Mouse (Mus musculus): Measurements from ENCODE around the gene Fam69a. TPM values are rescaled to one million over a fixed set of nuclear protein-coding genes. Genes with fewer than 3 reads are reported as not detected.
A peak's percentile ranks its signal among the peaks of the same experiment; 100 is the strongest.

Fam69a gene
- polyA plus RNA-seq, 1 experiment from 2014 or later: 18.1 TPM

- Histone ChIP-seq H3K27ac (ENCODE audit: low read depth, low read length) (no peak overlapping the region), H3K27me3 (ENCODE audit: control insufficient read depth, insufficient read depth, low read length) (no peaks in the 10 kb centered on the region), H3K36me3 (ENCODE audit: control insufficient read depth, insufficient read depth, low read length) (no peaks in the 10 kb centered on the region), H3K4me1 (replicated peaks; ENCODE audit: control insufficient read depth, insufficient read depth, low read length) (no peaks in the 10 kb centered on the region), H3K9ac (ENCODE audit: low read length) (no peak overlapping the region), H3K4me2 (ENCODE audit: low read depth, low read length, severe bottlenecking) (no peak overlapping the region), H3K4me3 (ENCODE audit: low read depth, low read length) (no peak overlapping the region), H3K9me3 (ENCODE audit: control insufficient read depth, low read length) (no peaks in the 10 kb centered on the region)
- WGBS: 88% methylated on average over 6 of the region's 6 CpGs
- ATAC-seq (replicated peaks; ENCODE audit: low FRiP score) (no peak), DNase-seq (ENCODE audit: low spot score) (no peak)
Observed at GRCm38 (mm10) chr5:107873330-107873729, 113.6 kb downstream of the Fam69a start.

- Histone ChIP-seq H3K9ac (ENCODE audit: low read length) (no peak overlapping the region), H3K27me3 (ENCODE audit: control insufficient read depth, insufficient read depth, low read length) (no peaks in the 10 kb centered on the region), H3K36me3 (ENCODE audit: control insufficient read depth, insufficient read depth, low read length) (no peaks in the 10 kb centered on the region), H3K4me3 (ENCODE audit: low read depth, low read length) (no peak overlapping the region), H3K4me1 (replicated peaks; ENCODE audit: control insufficient read depth, insufficient read depth, low read length) (no peaks in the 10 kb centered on the region), H3K4me2 (ENCODE audit: low read depth, low read length, severe bottlenecking) (no peak overlapping the region), H3K27ac (ENCODE audit: low read depth, low read length) (no peak overlapping the region), H3K9me3 (ENCODE audit: control insufficient read depth, low read length) (no peaks in the 10 kb centered on the region)
- 67% methylated on average over 2 of the region's 2 CpGs for WGBS
- no peak for DNase-seq (ENCODE audit: low spot score)
- ATAC-seq (replicated peaks; ENCODE audit: low FRiP score): no peak
Observed at GRCm38 (mm10) chr5:107869701-107870100, 117.2 kb downstream of the Fam69a start.

GRCm38 (mm10) chr5:107868905-107869424 lies 117.9 kb downstream of the Fam69a start:
- Histone ChIP-seq H3K9ac (ENCODE audit: low read length) (peak overlapping the region; percentile 92), H3K27ac (ENCODE audit: low read depth, low read length) (peak overlapping the region; percentile 92)

GRCm38 (mm10) chr5:107867970-107868904 lies 118.6 kb downstream of the Fam69a start:
- Histone ChIP-seq H3K27ac (ENCODE audit: low read depth, low read length) (peak overlapping the region; percentile 92), H3K4me2 (ENCODE audit: low read depth, low read length, severe bottlenecking) (peak overlapping the region; percentile 67), H3K9me3 (ENCODE audit: control insufficient read depth, low read length) (no peaks in the 10 kb centered on the region), H3K36me3 (ENCODE audit: control insufficient read depth, insufficient read depth, low read length) (no peaks in the 10 kb centered on the region), H3K4me1 (replicated peaks; ENCODE audit: control insufficient read depth, insufficient read depth, low read length) (no peaks in the 10 kb centered on the region), H3K27me3 (ENCODE audit: control insufficient read depth, insufficient read depth, low read length) (no peaks in the 10 kb centered on the region), H3K9ac (ENCODE audit: low read length) (peak overlapping the region; percentile 92), H3K4me3 (ENCODE audit: low read depth, low read length) (peak overlapping the region; percentile 89)
- ATAC-seq (replicated peaks; ENCODE audit: low FRiP score): peak; percentile 70
- WGBS: under 1% methylated on average over 82 of the region's 82 CpGs
- peak; percentile 68 for DNase-seq (ENCODE audit: low spot score)

More at GRCm38 (mm10) chr5:107868905-107869424, 117.9 kb downstream of the Fam69a start:
- peak; percentile 97 for DNase-seq (ENCODE audit: low spot score)
- no peaks in the 10 kb centered on the region for H3K9me3 ChIP-seq (ENCODE audit: control insufficient read depth, low read length)
- peak; percentile 98 for ATAC-seq (replicated peaks; ENCODE audit: low FRiP score)
- H3K4me1 ChIP-seq (replicated peaks; ENCODE audit: control insufficient read depth, insufficient read depth, low read length): no peaks in the 10 kb centered on the region
- H3K36me3 ChIP-seq (ENCODE audit: control insufficient read depth, insufficient read depth, low read length): no peaks in the 10 kb centered on the region
- no peaks in the 10 kb centered on the region for H3K27me3 ChIP-seq (ENCODE audit: control insufficient read depth, insufficient read depth, low read length)
- H3K4me3 ChIP-seq (ENCODE audit: low read depth, low read length): peak overlapping the region; percentile 89
- H3K4me2 ChIP-seq (ENCODE audit: low read depth, low read length, severe bottlenecking): peak overlapping the region; percentile 67
- WGBS: under 1% methylated on average over 58 of the region's 58 CpGs

- Histone ChIP-seq H3K4me2 (ENCODE audit: low read depth, low read length, severe bottlenecking) (no peak overlapping the region), H3K27me3 (ENCODE audit: control insufficient read depth, insufficient read depth, low read length) (no peaks in the 10 kb centered on the region), H3K36me3 (ENCODE audit: control insufficient read depth, insufficient read depth, low read length) (no peaks in the 10 kb centered on the region), H3K27ac (ENCODE audit: low read depth, low read length) (no peak overlapping the region), H3K4me3 (ENCODE audit: low read depth, low read length) (no peak overlapping the region), H3K9ac (ENCODE audit: low read length) (no peak overlapping the region), H3K9me3 (ENCODE audit: control insufficient read depth, low read length) (no peaks in the 10 kb centered on the region), H3K4me1 (replicated peaks; ENCODE audit: control insufficient read depth, insufficient read depth, low read length) (no peaks in the 10 kb centered on the region)
- no peak for DNase-seq (ENCODE audit: low spot score)
- ATAC-seq (replicated peaks; ENCODE audit: low FRiP score): no peak
- 78% methylated on average over 2 of the region's 2 CpGs for WGBS
Observed at GRCm38 (mm10) chr5:107866127-107867126, 120.5 kb downstream of the Fam69a start.

GRCm38 (mm10) chr5:107863971-107864370 lies 122.9 kb downstream of the Fam69a start:
- Histone ChIP-seq H3K27me3 (ENCODE audit: control insufficient read depth, insufficient read depth, low read length) (no peaks in the 10 kb centered on the region), H3K4me1 (replicated peaks; ENCODE audit: control insufficient read depth, insufficient read depth, low read length) (no peaks in the 10 kb centered on the region), H3K27ac (ENCODE audit: low read depth, low read length) (no peak overlapping the region), H3K9ac (ENCODE audit: low read length) (no peak overlapping the region), H3K36me3 (ENCODE audit: control insufficient read depth, insufficient read depth, low read length) (no peaks in the 10 kb centered on the region), H3K4me2 (ENCODE audit: low read depth, low read length, severe bottlenecking) (no peak overlapping the region), H3K4me3 (ENCODE audit: low read depth, low read length) (no peak overlapping the region), H3K9me3 (ENCODE audit: control insufficient read depth, low read length) (no peaks in the 10 kb centered on the region)
- 85% methylated on average over 3 of the region's 3 CpGs for WGBS
- DNase-seq (ENCODE audit: low spot score) (no peak), ATAC-seq (replicated peaks; ENCODE audit: low FRiP score) (no peak)

GRCm38 (mm10) chr5:107858963-107859362 lies 127.9 kb downstream of the Fam69a start:
- WGBS: 54% methylated on average over 2 of the region's 2 CpGs
- no peak overlapping the region for H3K9ac ChIP-seq (ENCODE audit: low read length)
- H3K4me1 ChIP-seq (replicated peaks; ENCODE audit: control insufficient read depth, insufficient read depth, low read length): 0 out of 2 replicates have a peak, but pooled peaks cover 2% of the 10 kb centered on the region
- H3K36me3 ChIP-seq (ENCODE audit: control insufficient read depth, insufficient read depth, low read length): no peaks in the 10 kb centered on the region
- H3K4me3 ChIP-seq (ENCODE audit: low read depth, low read length): no peak overlapping the region
- no peaks in the 10 kb centered on the region for H3K9me3 ChIP-seq (ENCODE audit: control insufficient read depth, low read length)
- ATAC-seq (replicated peaks; ENCODE audit: low FRiP score) (no peak), DNase-seq (ENCODE audit: low spot score) (no peak)
- H3K27me3 ChIP-seq (ENCODE audit: control insufficient read depth, insufficient read depth, low read length): no peaks in the 10 kb centered on the region
- H3K27ac ChIP-seq (ENCODE audit: low read depth, low read length): no peak overlapping the region
- H3K4me2 ChIP-seq (ENCODE audit: low read depth, low read length, severe bottlenecking): no peak overlapping the region

Measured in forebrain, embryonic 11.5 days (tissue).